Mouse (Mus musculus) midbrain, postnatal 0 days (tissue): ENCODE results near the gene Fam180a. TPM values are rescaled to one million over a fixed set of nuclear protein-coding genes. Genes with fewer than 3 reads are reported as not detected.

Experiments used
- ATAC-seq: fragments of 200-750 bp; cut with Nextera tagmentation; 2 replicates; pipeline ENCODE4 v1.8.0; 2017; ENCODE audit warnings: moderate number of reproducible peaks, mild to moderate bottlenecking, moderate TSS enrichment, moderate library complexity; ENCODE audit not compliant: low FRiP score
- DNase-seq: peaks from one replicate; pipeline ENCODE4 v3.0.0-alpha.2; 2015; ENCODE audit warnings: low spot score
- H3K27ac ChIP-seq: fragments of 300-500 bp; sonication (generic); 2 replicates; pipeline ENCODE4 v1.5.1; 2014; ENCODE audit warnings: low read depth, mild to moderate bottlenecking, low read length, mixed read lengths
- H3K27me3 ChIP-seq: fragments of 300-500 bp; sonication (generic); 2 replicates; pipeline ENCODE4 v1.6.1; 2014; ENCODE audit warnings: low read length, control low read depth, mixed read lengths; ENCODE audit not compliant: insufficient read depth
- H3K36me3 ChIP-seq: fragments of 300-500 bp; sonication (generic); 2 replicates; pipeline ENCODE4 v1.6.1; 2014; ENCODE audit warnings: low read length, control low read depth, mixed read lengths; ENCODE audit not compliant: insufficient read depth
- H3K4me1 ChIP-seq: fragments of 300-500 bp; sonication (generic); 2 replicates; pipeline ENCODE4 v1.6.1; 2014; ENCODE audit warnings: mild to moderate bottlenecking, control low read depth, antibody characterized with exemption, low read length, mixed read lengths; ENCODE audit not compliant: insufficient read depth
- H3K4me2 ChIP-seq: fragments of 300-500 bp; sonication (generic); 2 replicates; pipeline ENCODE4 v1.6.1; 2014; ENCODE audit warnings: low read depth, mild to moderate bottlenecking, low read length, mixed read lengths; ENCODE audit not compliant: poor library complexity, severe bottlenecking
- H3K4me3 ChIP-seq: fragments of 300-500 bp; sonication (generic); 2 replicates; pipeline ENCODE4 v1.5.1; 2014; ENCODE audit warnings: low read depth, mild to moderate bottlenecking, low read length, moderate library complexity
- H3K9ac ChIP-seq: fragments of 300-500 bp; sonication (generic); replicated peaks from 2 replicates; pipeline ENCODE4 v1.6.1; 2014; ENCODE audit warnings: mild to moderate bottlenecking, low read length, moderate library complexity, mixed read lengths; ENCODE audit not compliant: poor library complexity, severe bottlenecking
- H3K9me3 ChIP-seq: fragments of 300-500 bp; sonication (generic); 2 replicates; pipeline ENCODE4 v1.6.1; 2016; ENCODE audit warnings: low read length, control low read depth
- CTCF ChIP-seq: IDR thresholded peaks from 2 replicates; pipeline ENCODE4 v1.5.1; 2016; ENCODE audit warnings: antibody characterized with exemption, mild to moderate bottlenecking
- WGBS: fragments of 180-500 bp; shearing (Covaris S2); extraction: QIAGEN DNeasy Blood & Tissue Kit; methylation state at CpG from one replicate; pipeline ENCODE4 v1.1.7; 2014; 5-methylcytosine and 5-hydroxymethylcytosine counted together
- polyA plus RNA-seq: library from polyadenylated mRNA; unstranded; fragments of >200 nt; fragmentation: Nextera tagmentation; extraction: Ambion mirVana; gene quantifications from 2 replicates; pipeline ENCODE4 v1.2.1, GENCODE M21; 2015
- total RNA-seq: library from RNA; depleted of rRNA; stranded (reverse); fragments of >200 nt; gene quantifications from 2 replicates; pipeline ENCODE4 v1.2.3, GENCODE M21; 2014

Fam180a gene
- total and polyA plus RNA-seq, 2 experiments from 2014 or later, result 4.6 to 7.3 TPM

GRCm38 (mm10) chr6:35279306-35279705 lies 46.6 kb downstream of the Fam180a start:
- Histone ChIP-seq H3K9me3 (no peaks in the 10 kb centered on the region), H3K4me3 (no peak overlapping the region), H3K4me2 (no peak overlapping the region), H3K9ac (no peak overlapping the region), H3K27ac (no peak overlapping the region), H3K4me1 (no peaks in the 10 kb centered on the region), H3K27me3 (no peaks in the 10 kb centered on the region), H3K36me3 (no peaks in the 10 kb centered on the region)
- 87% methylated on average over 10 of the region's 10 CpGs for WGBS
- no peak for TF ChIP-seq CTCF
- ATAC-seq, result no peak
- no peak for DNase-seq

- Histone ChIP-seq H3K4me2 (no peak overlapping the region), H3K27ac (no peak overlapping the region), H3K9me3 (no peaks in the 10 kb centered on the region), H3K9ac (no peak overlapping the region), H3K4me3 (no peak overlapping the region), H3K27me3 (no peaks in the 10 kb centered on the region), H3K4me1 (no peaks in the 10 kb centered on the region), H3K36me3 (no peaks in the 10 kb centered on the region)
- ATAC-seq (no peak), DNase-seq (no peak)
- 61% methylated on average over 10 of the region's 10 CpGs for WGBS
- TF ChIP-seq CTCF, result no peak
Observed at GRCm38 (mm10) chr6:35277903-35278587, 47.9 kb downstream of the Fam180a start.

DNA sequence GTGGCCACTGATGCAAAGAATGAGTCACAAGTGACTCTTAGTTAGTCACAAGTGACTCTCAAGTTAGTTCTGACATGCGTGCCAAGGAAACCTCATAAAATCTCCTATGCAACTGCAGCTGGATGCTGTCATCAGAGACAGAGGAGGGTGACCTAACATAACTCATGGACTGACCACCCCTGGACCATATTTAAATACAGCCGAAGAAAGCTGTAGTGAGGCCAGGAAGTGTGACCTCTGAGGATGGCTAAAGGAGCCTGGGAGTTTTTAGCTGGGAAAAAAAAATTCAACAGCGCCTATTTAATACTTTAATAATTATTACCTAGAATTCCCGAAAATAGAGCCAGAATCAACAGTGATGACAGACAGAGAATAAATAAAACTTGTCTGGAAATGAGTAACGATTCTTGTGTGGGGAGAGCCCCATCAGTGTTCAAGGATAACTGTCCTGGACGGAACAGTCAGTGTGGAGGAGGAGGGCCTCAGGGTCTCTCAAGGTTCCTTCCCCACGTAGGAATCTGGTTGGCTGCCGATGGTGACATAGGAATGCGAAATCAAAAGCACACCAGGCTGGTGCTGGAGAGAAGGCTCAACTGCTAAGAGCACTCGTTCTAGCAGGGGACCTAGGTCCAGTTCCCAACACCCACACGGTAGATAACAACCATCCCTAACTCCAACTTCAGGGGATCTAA lies 52.4 kb downstream of the Fam180a start:
- WGBS, result 85% methylated on average over 11 of the region's 11 CpGs
- no peak for TF ChIP-seq CTCF

GRCm38 (mm10) chr6:35271868-35272765 lies 53.8 kb downstream of the Fam180a start:
- H3K36me3 ChIP-seq, result no peaks in the 10 kb centered on the region
- H3K4me1 ChIP-seq, result no peaks in the 10 kb centered on the region
- H3K4me2 ChIP-seq, result no peak overlapping the region
- H3K27ac ChIP-seq, result no peak overlapping the region
- H3K9ac ChIP-seq, result no peak overlapping the region
- ATAC-seq (no peak), DNase-seq (no peak)
- H3K4me3 ChIP-seq, result no peak overlapping the region
- H3K9me3 ChIP-seq, result no peaks in the 10 kb centered on the region
- WGBS, result 87% methylated on average over 20 of the region's 20 CpGs
- no peaks in the 10 kb centered on the region for H3K27me3 ChIP-seq
- TF ChIP-seq CTCF, result no peak

More for the DNA sequence above, 52.4 kb downstream of the Fam180a start:
- H3K4me3 ChIP-seq, result no peak overlapping the region
- ATAC-seq (no peak), DNase-seq (no peak)
- no peak overlapping the region for H3K9ac ChIP-seq
- no peaks in the 10 kb centered on the region for H3K9me3 ChIP-seq
- H3K27ac ChIP-seq, result no peak overlapping the region
- no peaks in the 10 kb centered on the region for H3K4me1 ChIP-seq
- no peaks in the 10 kb centered on the region for H3K36me3 ChIP-seq
- no peaks in the 10 kb centered on the region for H3K27me3 ChIP-seq
- no peak overlapping the region for H3K4me2 ChIP-seq

DNA sequence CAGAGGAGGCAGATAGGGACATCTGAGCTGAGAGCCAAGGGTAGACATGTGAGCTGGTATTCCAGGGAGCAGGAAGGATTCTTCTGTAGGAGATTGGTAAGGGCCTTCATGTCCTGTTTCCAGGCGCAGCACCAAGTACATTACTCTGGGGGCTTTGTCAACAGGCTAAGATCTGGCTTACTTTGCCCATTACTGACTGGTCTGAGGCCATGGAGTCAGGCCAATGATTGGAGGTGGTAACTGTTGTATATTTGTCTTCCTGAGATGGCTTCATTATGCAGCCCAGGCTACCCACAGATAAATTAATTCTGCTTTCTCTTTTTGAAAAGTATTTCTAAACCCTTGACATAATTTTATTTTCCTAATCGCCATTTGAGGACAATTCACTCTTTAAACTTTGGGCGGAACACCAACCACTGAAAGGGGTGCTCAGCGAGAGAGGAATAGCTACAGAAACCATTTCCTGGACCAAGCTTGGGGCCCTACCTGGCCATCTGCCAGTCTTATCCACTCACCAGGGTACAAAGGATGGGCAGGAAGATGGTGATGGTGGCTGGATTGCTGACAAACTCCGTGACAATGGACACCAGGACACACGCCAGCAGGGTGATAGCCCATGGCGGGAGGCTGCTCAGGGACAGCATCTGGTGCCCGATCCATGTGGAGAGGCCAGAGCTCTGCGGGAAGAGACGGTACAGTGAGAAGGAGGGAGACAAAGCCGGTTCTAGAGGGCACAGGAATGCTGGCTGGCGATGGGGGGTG lies 54.7 kb downstream of the Fam180a start:
- peak; percentile 27; the same call in 1 of the 2 replicates for ATAC-seq
- TF ChIP-seq CTCF, result no peak
- H3K4me2 ChIP-seq, result no peak overlapping the region
- no peaks in the 10 kb centered on the region for H3K27me3 ChIP-seq
- no peak overlapping the region for H3K27ac ChIP-seq
- 69% methylated on average over 12 of the region's 12 CpGs for WGBS
- DNase-seq, result peak; percentile 56
- no peaks in the 10 kb centered on the region for H3K36me3 ChIP-seq
- no peaks in the 10 kb centered on the region for H3K4me1 ChIP-seq
- no peak overlapping the region for H3K9ac ChIP-seq
- H3K9me3 ChIP-seq, result no peaks in the 10 kb centered on the region
- H3K4me3 ChIP-seq, result no peak overlapping the region
